Mouse (Mus musculus) lung, postnatal 0 days (tissue): ENCODE measurements around the gene Ddrgk1.

Experiments
- CTCF ChIP-seq: IDR thresholded peaks from 2 replicates; pipeline ENCODE4 v1.5.1; 2016; ENCODE audit warnings: antibody characterized with exemption, mild to moderate bottlenecking
- EP300 ChIP-seq: IDR thresholded peaks from 2 replicates; pipeline ENCODE4 v1.6.1; 2016; ENCODE audit warnings: antibody characterized with exemption, mild to moderate bottlenecking, control low read depth

DNA sequence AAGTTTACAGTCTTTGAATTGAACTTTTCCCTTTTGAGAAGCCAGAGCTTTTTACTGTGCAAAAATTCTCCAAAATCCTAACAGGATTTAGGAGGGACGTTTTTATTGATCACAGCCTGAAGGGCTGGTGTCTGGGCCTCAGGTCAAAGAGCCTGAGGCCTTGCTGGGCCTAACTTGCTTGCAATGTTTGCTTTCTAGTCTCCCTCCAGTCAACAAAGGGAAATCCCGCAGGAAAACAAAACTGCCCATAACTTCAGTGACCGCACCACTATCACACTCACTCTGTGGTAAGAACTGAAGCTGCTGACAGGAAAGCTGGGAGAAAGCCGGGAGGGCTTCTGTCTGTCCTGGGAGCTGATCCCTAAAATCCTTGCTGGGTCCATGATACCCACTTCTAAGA, 42.1 kb upstream of the Ddrgk1 start:
- TF ChIP-seq CTCF (no peak), EP300 (no peak)
